Mouse (Mus musculus) liver, embryonic 16.5 days (tissue): Measurements from ENCODE around the gene Grik1. TPM values are rescaled to one million over a fixed set of nuclear protein-coding genes. Genes with fewer than 3 reads are reported as not detected.

Experiments
- ATAC-seq: fragments of 200-750 bp; cut with Nextera tagmentation; 2 replicates; pipeline ENCODE4 v1.8.0; 2017; ENCODE audit warnings: low read depth, mild to moderate bottlenecking, moderate number of reproducible peaks, moderate library complexity
- H3K27ac ChIP-seq: fragments of 300-500 bp; sonication (generic); 2 replicates; pipeline ENCODE4 v1.5.1; 2014; ENCODE audit warnings: mild to moderate bottlenecking, low read length
- H3K27me3 ChIP-seq: fragments of 300-500 bp; sonication (generic); 2 replicates; pipeline ENCODE4 v1.6.1; 2014; ENCODE audit warnings: low read depth, low read length, mixed read lengths; ENCODE audit not compliant: control insufficient read depth, insufficient read depth
- H3K36me3 ChIP-seq: fragments of 300-500 bp; sonication (generic); 2 replicates; pipeline ENCODE4 v1.6.1; 2014; ENCODE audit warnings: mild to moderate bottlenecking; ENCODE audit not compliant: control insufficient read depth, insufficient read depth
- H3K4me1 ChIP-seq: fragments of 300-500 bp; sonication (generic); 2 replicates; pipeline ENCODE4 v1.6.1; 2014; ENCODE audit warnings: low read depth, low read length, mixed read lengths; ENCODE audit not compliant: control insufficient read depth
- H3K4me2 ChIP-seq: fragments of 300-500 bp; sonication (generic); 2 replicates; pipeline ENCODE4 v1.6.1; 2014; ENCODE audit warnings: low read depth, low read length, mixed read lengths
- H3K4me3 ChIP-seq: fragments of 300-500 bp; sonication (generic); 2 replicates; pipeline ENCODE4 v1.5.1; 2014; ENCODE audit warnings: low read depth, mild to moderate bottlenecking, low read length
- H3K9ac ChIP-seq: fragments of 300-500 bp; sonication (generic); 2 replicates; pipeline ENCODE4 v1.6.1; 2014; ENCODE audit warnings: low read depth, low read length
- H3K9me3 ChIP-seq: fragments of 300-500 bp; sonication (generic); replicated peaks from 2 replicates; pipeline ENCODE4 v1.6.1; 2016; ENCODE audit warnings: low read length; ENCODE audit not compliant: control insufficient read depth
- WGBS: fragments of 180-500 bp; shearing (Covaris S2); extraction: QIAGEN DNeasy Blood & Tissue Kit; methylation state at CpG from one replicate; pipeline ENCODE4 v1.1.7; 2014; ENCODE audit not compliant: insufficient replicate concordance; 5-methylcytosine and 5-hydroxymethylcytosine counted together
- polyA plus RNA-seq: library from polyadenylated mRNA; unstranded; fragments of >200 nt; fragmentation: Nextera tagmentation; extraction: Ambion mirVana; gene quantifications from 2 replicates; pipeline ENCODE4 v1.2.1, GENCODE M21; 2015

Gene Grik1
- polyA plus RNA-seq, 1 experiment from 2014 or later, result not detected

DNA sequence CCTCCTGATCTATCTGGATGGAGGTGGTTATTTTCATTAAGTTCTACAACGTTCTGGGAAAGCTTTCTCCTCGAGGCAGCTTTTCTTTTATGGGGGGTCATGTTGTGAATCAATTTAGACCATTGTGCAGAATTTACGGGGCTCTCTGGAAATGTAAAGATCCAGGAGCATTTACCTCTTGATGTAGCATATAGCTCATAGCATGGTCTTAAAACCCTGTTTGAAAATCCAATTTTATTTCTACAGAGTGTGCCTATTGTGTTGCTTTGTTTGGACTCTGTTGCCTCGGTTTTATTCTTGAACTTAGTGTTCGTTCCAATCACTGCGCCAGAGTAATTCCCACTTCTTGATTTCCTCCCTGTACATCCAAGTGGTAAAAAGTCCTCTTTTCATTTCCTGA lies 328.6 kb downstream of the Grik1 start:
- H3K4me1 ChIP-seq, result no peaks in the 10 kb centered on the region
- no peak overlapping the region for H3K27ac ChIP-seq
- H3K4me3 ChIP-seq, result no peak overlapping the region
- H3K27me3 ChIP-seq, result no peaks in the 10 kb centered on the region
- H3K9me3 ChIP-seq, result no peaks in the 10 kb centered on the region
- no peak overlapping the region for H3K4me2 ChIP-seq
- ATAC-seq, result no peak
- 55% methylated on average over 6 of the region's 6 CpGs for WGBS
- no peaks in the 10 kb centered on the region for H3K36me3 ChIP-seq
- H3K9ac ChIP-seq, result no peak overlapping the region

GRCm38 (mm10) chr16:87957449-87957848 lies 332.6 kb downstream of the Grik1 start:
- Histone ChIP-seq H3K9ac (no peak overlapping the region), H3K4me3 (no peak overlapping the region), H3K36me3 (no peaks in the 10 kb centered on the region), H3K27me3 (no peaks in the 10 kb centered on the region), H3K4me1 (no peaks in the 10 kb centered on the region), H3K27ac (no peak overlapping the region), H3K4me2 (no peak overlapping the region), H3K9me3 (no peaks in the 10 kb centered on the region)
- WGBS, result 69% methylated on average over 10 of the region's 10 CpGs
- ATAC-seq, result no peak

- no peak overlapping the region for H3K4me3 ChIP-seq
- 39% methylated on average over 5 of the region's 5 CpGs for WGBS
- no peak for ATAC-seq
- no peaks in the 10 kb centered on the region for H3K27me3 ChIP-seq
- no peak overlapping the region for H3K4me2 ChIP-seq
- no peaks in the 10 kb centered on the region for H3K4me1 ChIP-seq
- no peaks in the 10 kb centered on the region for H3K9me3 ChIP-seq
- H3K9ac ChIP-seq, result no peak overlapping the region
- H3K27ac ChIP-seq, result no peak overlapping the region
- no peaks in the 10 kb centered on the region for H3K36me3 ChIP-seq
Observed at GRCm38 (mm10) chr16:87956178-87956577, 333.9 kb downstream of the Grik1 start.

- Histone ChIP-seq H3K9me3 (no peaks in the 10 kb centered on the region), H3K4me2 (no peak overlapping the region), H3K27ac (no peak overlapping the region), H3K9ac (no peak overlapping the region), H3K27me3 (no peaks in the 10 kb centered on the region), H3K4me1 (no peaks in the 10 kb centered on the region), H3K36me3 (no peaks in the 10 kb centered on the region), H3K4me3 (no peak overlapping the region)
- peak; percentile 67 for ATAC-seq
- WGBS, result 64% methylated on average over 9 of the region's 9 CpGs
Observed at GRCm38 (mm10) chr16:87954715-87955441, 335.2 kb downstream of the Grik1 start.

- Histone ChIP-seq H3K36me3 (no peaks in the 10 kb centered on the region), H3K4me2 (no peak overlapping the region), H3K9ac (no peak overlapping the region), H3K4me1 (no peaks in the 10 kb centered on the region), H3K4me3 (no peak overlapping the region), H3K9me3 (no peaks in the 10 kb centered on the region), H3K27ac (no peak overlapping the region), H3K27me3 (no peaks in the 10 kb centered on the region)
- no peak for ATAC-seq
- WGBS, result 66% methylated on average over 4 of the region's 4 CpGs
Observed at GRCm38 (mm10) chr16:87953176-87953575, 336.9 kb downstream of the Grik1 start.

DNA sequence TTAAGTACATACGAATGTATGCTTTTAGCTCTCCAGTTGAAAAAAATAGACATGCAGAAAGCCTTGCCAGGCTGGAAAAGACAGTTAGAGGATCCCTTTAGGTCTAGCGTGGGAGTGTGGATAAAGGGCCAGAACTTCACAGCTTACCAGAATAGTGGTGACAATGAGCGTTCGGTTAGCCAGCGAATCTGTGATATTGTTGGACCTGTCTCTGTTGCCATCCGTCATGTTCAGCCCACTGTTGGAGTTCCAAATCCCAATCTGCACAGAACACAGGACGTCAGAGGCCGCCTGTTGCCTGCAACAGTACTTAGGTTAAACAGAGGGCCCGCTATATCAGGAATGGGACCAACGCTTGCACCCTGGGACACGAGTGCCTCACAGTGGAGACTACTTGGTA lies 340.2 kb downstream of the Grik1 start:
- Histone ChIP-seq H3K4me3 (no peak overlapping the region), H3K36me3 (no peaks in the 10 kb centered on the region), H3K27ac (no peak overlapping the region), H3K27me3 (no peaks in the 10 kb centered on the region), H3K4me1 (no peaks in the 10 kb centered on the region), H3K9me3 (no peaks in the 10 kb centered on the region), H3K4me2 (no peak overlapping the region), H3K9ac (no peak overlapping the region)
- ATAC-seq, result no peak
- WGBS, result 65% methylated on average over 11 of the region's 11 CpGs

DNA sequence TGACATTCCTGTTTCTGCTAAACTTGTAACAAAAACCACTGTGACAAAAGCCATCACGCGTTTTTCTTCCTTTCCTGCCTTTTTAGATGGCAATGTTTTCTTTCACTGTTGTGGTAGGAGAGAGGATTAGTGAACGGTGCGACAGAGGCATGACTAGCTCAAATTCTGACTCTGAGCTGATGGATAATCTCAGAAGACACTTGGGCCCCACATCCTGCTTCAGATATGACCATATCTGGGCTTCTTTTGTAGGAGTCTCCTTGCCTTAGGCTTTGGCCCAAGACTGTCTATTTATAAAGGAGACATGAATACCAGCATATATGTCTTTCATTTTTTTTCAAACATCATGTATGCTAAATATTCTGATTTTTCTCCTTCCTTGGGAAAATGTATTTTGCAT lies 341.9 kb downstream of the Grik1 start:
- Histone ChIP-seq H3K27ac (no peak overlapping the region), H3K4me1 (no peaks in the 10 kb centered on the region), H3K36me3 (no peaks in the 10 kb centered on the region), H3K9ac (no peak overlapping the region), H3K4me2 (no peak overlapping the region), H3K4me3 (no peak overlapping the region), H3K27me3 (no peaks in the 10 kb centered on the region), H3K9me3 (no peaks in the 10 kb centered on the region)
- WGBS, result 46% methylated on average over 4 of the region's 4 CpGs
- ATAC-seq, result peak; percentile 37; the same call in 1 of the 2 replicates

GRCm38 (mm10) chr16:87944318-87944717 lies 345.7 kb downstream of the Grik1 start:
- no peaks in the 10 kb centered on the region for H3K4me1 ChIP-seq
- H3K36me3 ChIP-seq, result no peaks in the 10 kb centered on the region
- peak; percentile 84 for ATAC-seq
- H3K9ac ChIP-seq, result no peak overlapping the region
- no peak overlapping the region for H3K4me2 ChIP-seq
- H3K9me3 ChIP-seq, result no peaks in the 10 kb centered on the region
- H3K27ac ChIP-seq, result no peak overlapping the region
- no peak overlapping the region for H3K4me3 ChIP-seq
- WGBS, result 38% methylated on average over 1 of the region's 1 CpGs
- H3K27me3 ChIP-seq, result no peaks in the 10 kb centered on the region

GRCm38 (mm10) chr16:87942103-87942865 lies 347.8 kb downstream of the Grik1 start:
- Histone ChIP-seq H3K4me3 (no peak overlapping the region), H3K4me2 (no peak overlapping the region), H3K27me3 (no peaks in the 10 kb centered on the region), H3K36me3 (no peaks in the 10 kb centered on the region), H3K27ac (no peak overlapping the region), H3K9me3 (no peaks in the 10 kb centered on the region), H3K4me1 (no peaks in the 10 kb centered on the region), H3K9ac (no peak overlapping the region)
- no peak for ATAC-seq
- 70% methylated on average over 13 of the region's 13 CpGs for WGBS
